Mouse (Mus musculus) thymus, postnatal 14 days (tissue): ENCODE results near the gene Srgap1.
A peak's percentile ranks its signal among the peaks of the same experiment; 100 is the strongest.

Source experiments
- DNase-seq: peaks from one replicate; pipeline ENCODE4 v3.0.0; 2021

Gene Srgap1

DNA sequence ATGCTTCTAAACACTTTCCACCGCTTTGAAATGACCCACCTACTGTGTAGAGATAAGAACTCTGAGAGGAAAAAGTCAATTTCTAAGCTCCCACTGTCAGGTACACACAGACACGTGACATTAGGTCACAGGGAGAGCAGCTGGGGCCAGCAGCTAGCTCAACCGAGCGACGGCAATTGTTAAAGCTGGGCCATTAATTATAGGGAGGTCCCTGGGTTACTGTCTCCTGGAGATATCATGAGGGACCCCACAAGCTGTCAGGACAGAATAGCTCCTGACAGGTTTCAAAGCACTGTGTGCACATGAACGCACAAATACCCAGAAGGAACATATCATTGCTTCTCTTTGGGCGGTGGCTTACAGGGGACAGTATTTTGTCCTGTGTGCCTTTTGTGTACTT lies 229.1 kb downstream of the Srgap1 start:
- DNase-seq, result no peak

DNA sequence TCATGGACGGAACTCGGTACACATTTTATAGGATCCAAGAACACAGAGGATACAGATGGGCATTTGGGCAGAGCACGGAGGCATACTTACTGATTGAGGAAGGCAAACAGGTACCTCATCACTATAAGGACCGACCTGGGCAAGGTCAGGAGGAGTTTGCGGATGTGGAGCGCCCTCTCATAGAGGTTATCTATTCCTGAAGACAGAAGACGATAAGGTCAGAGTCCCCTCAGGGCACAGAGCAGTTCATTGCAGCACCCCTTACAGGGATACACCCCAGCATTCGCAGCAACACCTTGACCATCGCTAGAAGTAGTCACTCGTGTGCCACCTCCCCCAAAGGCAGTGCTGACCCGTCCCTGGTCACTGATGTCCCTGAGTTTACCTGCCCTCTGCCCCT lies 239.3 kb downstream of the Srgap1 start:
- DNase-seq, result no peak

DNA sequence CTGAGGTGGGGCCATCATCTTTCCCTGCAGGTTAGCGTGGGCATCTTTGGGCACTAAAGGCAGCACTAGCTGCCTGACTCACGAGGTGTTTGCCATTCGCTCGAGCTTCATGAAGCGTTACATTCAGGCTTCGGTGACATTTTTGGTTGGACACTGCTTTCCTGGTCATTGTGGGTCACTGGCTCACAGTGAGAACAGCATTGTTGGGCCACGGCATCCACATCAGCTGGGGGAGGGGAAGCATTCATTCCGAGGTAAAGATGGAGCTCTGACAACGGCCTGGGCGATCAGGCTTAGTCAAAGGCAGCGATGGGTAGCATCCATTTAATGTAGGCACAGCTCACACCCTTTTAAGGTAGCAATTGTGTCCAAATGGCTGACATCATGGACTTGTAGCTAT lies 240.3 kb downstream of the Srgap1 start:
- no peak for DNase-seq

DNA sequence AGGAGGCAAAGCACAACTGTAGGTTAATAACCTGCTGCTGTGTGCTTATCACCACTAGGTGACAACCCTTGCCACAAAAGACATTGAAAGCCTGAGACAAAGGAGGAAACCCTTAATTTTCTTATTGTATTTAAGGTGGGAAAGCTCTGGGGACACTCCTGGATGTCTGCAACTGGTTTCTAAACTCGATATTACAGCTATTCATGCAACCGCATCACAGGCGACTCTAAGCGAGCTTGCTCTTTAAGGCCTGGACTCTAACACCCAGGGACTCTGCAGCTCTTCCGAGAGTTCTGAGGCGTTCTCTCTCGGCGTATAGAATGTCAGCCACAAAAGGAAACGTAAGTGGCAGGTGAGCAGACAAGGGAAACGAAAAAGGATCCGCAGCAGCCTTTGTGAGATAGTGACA lies 241.2 kb downstream of the Srgap1 start:
- no peak for DNase-seq

DNA sequence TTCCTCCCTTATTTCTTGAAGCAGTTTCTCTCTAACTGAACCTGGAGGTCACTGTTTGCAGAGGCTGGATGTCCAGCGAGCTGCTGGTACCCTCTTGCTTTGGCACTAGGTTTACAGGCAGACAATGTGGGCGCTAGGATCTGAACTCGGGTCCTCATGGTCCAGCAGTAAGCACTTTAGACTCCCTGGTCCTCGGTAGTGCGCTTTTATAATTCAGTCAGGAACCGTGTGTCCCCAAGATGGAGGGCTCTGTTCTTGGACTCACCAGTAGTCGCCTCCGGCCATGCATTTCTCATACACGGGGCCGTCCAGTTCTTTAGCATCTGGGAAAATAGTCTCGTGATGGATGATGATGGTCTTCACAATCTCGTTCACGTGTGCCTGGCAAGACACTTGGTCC lies 242.6 kb downstream of the Srgap1 start:
- DNase-seq, result no peak

DNA sequence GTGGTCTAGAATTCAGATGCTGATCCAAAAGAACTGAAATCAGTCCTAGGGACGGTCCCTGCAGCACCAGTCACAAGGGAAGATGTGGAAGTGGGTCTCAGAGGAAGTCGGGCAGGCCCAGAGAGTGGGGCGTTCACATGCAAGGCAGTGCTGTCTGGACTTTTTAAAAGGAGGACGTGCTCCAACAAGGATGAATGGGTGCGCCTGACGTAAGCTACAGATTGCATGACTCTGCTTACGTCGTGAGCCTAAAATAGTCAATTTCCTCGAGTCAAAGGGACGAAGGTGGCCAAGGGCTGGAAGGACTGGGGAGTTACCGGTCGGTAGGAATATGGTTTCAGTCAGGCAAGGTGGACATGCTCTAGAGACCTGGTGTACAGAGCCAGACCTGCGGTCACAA lies 247.1 kb downstream of the Srgap1 start:
- no peak for DNase-seq

DNA sequence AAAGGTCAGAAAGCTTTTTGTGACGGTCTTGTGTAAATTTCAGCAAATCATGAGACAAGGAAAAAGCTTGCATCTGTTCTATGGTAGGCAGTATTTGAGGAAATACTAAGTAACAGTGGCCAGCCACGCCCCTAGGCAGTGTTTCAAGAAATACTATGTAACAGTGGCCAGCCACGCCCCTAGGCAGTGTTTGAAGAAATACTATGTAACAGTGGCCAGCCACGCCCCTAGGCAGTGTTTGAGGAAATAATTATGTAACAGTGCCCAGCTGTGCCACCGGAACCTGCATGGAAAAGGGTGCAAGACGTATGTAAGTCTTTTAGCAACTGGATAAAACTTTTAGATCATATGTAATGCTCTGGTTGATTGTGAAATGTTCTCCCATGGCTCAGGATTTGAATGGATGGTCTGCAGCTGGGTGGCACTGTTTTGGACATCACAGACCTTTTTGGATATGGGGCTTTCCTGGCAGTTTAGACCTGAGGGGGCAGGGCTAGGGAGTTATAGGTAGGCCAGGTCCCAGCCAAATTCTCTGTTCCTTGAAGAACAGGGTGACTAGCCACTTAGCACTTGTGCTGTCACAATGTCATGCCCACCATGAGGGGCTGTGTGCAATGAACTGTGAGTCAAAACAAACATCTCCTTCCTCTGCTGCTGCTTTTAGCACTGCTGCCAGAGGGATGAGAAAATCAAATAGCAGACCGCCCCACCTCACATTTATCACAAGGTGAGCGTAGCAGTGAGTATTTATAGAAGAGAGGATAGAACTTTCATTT lies 250.9 kb downstream of the Srgap1 start:
- no peak for DNase-seq

DNA sequence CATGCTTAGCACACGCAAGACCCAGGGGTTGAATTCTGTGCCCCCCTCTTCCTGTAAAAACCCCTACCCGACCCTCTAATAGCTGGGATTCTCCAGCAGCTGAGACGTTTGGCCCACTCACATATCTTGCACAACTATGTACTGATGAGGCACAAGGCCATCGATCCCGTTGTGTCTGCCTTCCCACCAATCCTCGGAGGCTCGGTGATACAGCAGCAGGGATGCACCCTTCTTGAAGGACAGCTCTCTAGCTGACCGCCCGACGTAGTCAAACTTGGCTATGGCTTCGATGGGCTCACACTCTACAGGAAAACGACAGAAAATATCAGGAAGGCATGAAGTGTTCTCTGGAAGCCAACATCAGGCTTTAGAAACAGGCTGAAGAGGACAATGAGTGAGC lies 252.6 kb downstream of the Srgap1 start:
- no peak for DNase-seq

DNA sequence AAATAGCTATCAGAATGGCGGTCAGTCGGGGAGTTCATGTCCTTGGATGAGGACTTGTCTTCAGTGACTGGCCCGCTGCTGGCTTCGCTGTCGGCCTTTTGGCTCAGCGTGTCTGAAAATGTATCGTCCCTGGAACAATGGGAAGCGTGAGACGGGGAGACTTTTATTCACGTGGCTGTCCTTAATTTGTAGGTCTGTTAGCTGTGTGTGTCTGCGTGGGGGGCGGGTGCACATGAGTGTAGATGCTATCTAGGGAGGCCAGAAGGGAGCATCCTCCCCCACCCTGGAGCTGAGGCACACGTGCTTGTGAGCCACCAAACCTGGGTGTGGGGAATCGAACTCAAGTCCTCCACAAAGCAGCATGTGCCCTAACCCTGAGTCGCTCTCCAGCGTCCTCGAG lies 254.5 kb downstream of the Srgap1 start:
- no peak for DNase-seq

DNA sequence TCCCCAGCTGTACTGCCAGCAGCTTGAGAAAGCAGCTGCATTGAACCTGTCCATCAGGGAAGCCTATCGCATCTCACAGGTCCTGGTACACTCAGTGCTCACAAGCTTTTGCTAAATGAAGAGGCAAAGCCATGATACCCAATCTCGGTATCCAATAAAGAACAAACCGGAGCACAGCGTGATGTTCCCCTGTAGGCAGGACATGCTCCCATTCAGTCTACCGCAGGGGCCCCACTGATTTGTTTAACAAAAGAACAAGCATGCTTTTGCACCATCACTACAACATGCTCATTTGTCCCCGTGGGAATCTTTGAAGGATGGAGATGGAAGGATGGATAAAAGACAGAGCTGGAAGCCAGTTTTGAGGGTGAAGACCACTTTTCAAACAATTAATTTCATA lies 257.0 kb downstream of the Srgap1 start:
- DNase-seq, result no peak

DNA sequence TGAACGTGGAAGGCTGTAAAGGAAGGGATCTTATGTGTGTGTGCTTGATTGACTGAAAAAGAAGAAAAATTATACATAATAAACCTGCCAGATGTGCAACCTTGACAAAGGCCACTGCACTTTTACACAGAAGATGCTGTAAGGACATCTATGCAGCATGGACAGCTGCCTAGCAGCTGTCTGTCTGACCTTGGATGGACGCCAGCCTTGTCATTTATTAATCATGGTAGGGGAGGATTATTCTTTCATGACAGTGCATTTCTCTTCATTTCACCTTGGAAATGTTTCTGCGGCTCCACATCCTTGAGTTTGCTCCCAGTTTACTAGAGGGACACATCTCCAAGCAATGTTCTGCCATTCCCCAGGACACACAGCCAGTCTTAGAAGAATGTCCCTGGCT lies 258.6 kb downstream of the Srgap1 start:
- no peak for DNase-seq

DNA sequence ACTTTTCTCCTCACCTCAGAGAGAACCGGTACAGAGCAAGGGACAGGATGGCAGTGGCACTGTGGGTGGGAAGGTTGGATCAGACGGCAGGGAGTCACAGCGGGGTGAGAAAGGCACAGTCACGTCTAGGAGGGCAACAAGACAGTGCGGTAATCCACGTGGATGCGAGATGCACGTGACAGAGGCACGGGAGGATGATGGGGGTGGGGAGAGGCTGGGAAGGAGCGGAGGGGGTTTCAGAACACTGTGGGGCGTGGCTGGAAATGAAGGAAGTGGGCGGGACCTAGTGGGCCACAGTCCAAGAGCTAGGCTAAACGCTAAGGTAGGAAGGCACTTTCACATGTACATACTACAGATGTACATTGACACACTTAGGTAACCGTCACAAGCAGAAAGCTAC lies 266.0 kb downstream of the Srgap1 start:
- peak; percentile 15 for DNase-seq

DNA sequence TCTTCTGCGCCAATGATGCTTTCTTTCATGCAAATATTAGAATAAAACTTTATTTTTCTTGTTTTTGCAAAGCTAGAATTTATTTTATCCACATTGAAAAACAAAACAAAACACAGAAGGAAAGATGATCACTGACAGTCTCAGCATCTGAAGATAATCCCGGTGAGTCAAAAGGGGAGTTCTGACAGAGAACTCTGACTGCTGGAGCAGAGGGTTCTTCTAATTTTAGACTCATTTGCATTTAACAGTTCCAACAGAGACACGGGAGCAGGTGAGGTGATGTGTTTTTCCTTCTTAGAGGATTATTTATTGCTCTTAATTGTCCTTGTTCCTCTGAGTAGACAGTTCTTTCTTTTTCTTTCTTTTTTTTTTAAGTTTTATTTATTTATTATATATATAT lies 271.1 kb downstream of the Srgap1 start:
- DNase-seq, result no peak

DNA sequence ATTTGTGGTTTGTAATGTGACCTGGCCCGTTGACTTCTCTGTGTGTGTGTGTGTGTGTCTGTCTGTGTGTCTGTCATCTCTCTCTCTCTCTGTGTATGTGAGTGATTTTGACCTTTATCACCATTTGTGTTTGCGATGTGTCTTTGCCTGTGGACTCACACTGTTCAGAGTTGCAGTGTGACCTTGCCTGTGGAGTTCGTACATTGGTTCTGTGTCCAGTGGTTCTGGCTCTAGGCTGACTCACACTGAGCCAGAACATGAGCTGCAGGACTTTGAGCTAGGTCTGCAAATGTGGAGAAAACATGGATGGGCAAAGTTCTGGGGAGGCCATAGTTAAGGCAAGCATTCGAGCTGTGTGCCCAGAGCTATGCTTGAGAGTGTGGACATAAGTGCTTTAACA lies 273.3 kb downstream of the Srgap1 start:
- no peak for DNase-seq

DNA sequence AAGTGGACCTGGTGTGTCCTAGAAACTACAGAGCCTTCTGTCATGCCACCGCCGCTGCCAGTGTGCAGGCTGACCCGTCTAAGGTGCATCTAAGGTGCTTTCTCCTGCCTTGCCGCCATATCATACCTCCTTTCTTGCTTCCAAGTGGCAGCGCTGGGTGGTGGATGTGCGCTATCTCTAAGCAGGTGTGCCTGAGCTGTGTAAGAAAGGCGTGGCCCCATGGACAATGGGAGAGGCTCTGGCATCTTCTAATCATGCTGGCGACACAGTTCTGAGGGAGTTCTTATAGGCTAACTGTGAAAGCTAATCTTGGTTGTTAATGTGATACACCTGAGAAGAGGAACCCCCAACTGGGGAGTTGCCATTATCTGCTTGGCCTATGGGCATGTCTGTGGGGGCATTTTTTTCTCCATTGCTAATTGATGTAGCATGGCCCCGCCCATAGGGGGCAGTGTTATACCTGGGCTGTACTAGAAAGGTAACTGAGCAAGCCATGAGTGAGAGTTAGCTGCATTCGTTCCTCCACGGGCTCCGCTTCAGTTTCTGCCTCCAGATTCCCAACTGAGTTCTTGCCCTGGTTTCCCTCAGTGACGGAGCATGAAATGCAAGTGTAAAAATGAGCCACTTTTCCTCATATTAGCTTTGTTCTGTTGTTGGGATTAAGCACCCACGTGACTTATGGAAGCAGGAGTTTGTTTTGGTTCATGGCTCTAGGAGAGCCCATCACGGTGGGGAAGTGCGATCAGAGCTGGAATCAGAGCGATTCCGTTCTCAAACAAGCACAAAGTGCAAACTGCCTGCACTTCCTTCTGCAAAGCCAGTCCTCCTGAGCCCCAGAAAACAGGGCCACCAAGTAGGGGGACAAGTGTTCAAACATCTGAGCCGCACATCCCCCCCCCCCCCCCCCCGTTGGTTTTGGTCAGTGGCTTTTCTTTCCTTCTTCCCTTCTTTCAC lies 276.2 kb downstream of the Srgap1 start:
- DNase-seq, result peak; percentile 30

DNA sequence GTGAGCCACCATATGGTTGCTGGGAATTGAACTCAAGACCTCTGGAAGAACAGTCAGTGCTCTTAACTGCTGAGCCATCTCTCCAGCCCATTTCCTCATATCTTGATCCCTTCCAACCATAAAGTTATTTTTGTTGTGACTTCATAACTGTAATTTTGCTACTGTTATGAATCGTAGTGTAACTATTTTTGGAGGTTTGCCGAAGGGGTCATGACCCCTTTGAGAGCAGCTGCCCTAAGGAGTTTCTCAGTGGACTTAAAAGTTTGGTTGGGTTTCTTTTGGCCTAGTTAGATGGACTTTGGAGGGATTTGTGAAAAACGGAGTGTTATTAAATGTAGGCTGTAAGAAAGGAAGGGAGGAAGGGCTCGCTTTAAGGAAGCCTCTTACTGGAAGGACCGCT lies 277.4 kb downstream of the Srgap1 start:
- no peak for DNase-seq

DNA sequence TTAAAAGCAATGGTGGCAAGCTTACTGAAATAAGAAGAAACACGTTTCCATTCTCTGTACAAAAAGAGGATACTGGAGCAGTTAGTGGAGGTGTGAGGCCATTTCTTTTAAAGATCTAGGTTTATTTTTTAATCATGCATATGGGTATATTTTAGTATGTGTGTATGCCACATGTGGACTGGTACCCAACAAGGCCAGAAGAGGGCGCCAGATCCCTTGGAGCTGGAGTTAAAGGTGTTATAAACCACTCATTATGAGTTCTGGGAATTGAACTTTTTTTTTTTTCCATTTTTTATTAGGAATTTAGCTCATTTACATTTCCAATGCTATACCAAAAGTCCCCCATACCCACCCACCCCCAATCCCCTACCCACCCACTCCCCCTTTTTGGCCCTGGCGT lies 279.8 kb downstream of the Srgap1 start:
- peak; percentile 24 for DNase-seq

DNA sequence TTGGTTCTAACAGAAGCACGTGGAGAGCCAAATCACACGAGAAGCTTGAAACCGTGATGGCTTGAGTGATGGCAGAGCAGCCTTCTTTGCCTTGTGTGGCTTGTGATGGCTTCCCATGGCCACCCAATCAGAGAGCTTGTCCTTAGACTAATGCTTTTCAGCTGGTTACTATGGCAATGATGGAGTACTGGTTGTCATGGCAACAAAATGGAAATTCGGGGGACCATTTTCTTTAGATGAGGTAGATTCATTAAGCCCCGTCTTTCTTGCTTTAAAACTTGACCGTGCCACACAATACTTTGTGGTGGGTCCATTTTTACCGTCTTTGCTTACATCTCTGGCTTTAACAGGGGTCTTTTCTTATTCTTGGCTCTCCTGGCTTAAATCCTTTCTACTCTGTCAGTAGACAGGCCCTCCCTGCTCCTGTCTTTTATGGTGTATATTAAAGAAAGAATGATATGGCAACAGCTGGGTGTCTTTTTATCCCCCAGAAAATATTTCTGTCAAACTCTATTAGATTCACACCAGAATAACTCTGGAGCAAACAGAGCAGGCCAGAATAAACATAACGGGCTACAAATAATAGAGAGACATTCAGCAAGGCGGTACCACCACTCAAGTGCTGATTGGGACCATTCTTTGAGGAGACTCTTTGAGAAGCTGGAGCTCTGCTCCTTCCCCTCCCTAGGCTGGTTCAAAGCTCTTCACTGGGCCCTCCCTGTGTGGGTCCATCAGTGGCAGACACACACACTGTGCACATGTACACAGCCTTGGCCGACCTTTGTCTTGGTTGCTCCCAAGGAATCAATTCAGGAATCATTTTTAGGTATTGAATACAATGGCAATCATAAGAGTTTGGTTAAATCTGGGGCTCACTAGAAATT lies 281.7 kb downstream of the Srgap1 start:
- DNase-seq, result no peak

DNA sequence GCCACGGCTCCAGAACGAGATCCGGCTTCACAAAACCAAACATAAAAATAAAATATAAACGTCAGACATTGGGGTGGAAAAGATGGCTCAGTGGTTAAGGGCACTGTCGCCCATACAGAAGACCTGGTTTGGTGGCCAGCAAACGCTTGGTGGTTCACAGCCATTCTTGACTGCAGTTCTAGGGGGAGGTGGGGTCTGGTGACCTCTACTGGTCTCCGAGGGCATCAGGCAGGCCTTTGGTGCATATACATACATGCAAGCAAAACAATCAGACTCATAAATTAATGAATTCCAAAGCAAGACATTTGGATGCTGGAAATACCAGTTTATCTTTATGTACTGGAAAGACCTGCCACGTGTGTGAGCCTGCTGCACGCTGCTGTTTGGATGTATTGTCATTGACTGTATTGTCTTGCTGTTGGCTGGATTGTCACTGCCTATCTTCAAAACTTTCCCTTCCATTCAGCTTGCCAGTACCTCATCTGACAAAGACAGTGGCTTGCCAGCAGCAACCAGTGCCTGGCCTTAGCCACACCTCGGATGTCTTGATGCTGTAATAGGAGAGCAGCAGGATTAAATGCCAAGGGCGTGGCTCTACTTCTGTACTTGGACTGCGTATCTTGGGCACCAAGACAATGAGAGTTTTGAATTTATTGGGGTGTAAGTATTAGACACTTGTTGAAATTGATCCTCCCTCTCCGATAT lies 282.5 kb downstream of the Srgap1 start:
- no peak for DNase-seq

DNA sequence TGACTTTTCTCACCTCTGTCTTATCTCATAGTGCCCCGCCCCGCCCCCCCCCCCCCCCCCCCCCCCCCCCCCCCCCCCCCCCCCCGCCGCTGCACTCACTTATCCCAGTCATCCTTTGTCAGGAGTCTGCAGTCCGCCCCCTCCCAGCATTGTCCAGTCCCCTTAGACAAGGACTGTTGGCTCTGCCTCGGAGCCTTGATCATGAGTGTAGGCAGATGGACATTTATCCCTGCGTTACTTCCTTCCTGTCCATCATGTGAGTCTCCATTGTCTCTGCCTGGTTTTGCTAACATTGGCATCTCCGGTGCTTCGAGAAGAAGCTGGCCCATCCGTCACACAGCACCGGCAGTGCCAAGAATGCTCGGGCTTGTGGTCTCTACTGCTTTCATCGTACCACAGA lies 283.9 kb downstream of the Srgap1 start:
- no peak for DNase-seq

DNA sequence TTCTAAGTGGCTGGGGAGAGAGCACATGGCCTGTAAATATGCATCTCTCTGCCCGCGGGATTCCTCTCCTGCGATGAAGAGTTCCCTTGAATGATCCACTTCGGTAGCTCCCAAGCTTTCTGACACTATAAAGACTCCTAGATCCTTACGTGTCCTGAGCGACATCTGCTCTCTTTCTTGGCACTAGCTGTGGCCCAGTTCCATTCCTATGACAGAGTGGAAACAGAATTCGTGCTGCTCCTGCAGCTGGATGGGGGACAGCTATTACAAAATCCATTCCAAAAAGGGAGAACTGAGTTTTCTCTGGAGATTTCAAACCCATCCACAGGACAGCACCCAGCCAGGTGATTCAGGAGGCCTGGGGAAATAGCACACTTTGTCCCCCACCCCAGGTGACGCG lies 285.0 kb downstream of the Srgap1 start:
- no peak for DNase-seq

DNA sequence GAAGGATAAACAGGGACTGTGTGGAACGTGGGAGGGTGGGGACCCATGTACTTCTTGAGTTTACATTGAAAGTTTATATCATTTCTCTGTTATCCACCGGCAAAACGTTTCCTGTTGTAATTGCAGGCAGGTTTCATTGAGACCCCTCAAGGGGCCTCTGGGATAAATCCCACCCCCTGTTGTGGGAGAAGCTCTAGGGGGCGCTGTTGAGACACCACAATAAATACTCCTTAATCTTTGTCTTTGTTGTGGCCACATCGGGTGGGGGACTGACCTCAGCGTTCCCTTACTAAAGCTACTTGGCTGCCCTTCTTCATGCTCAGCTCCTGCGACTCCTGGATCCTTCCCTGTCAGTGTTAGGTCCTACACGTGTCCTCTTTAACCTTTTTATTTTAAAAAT lies 288.0 kb downstream of the Srgap1 start:
- DNase-seq, result no peak

DNA sequence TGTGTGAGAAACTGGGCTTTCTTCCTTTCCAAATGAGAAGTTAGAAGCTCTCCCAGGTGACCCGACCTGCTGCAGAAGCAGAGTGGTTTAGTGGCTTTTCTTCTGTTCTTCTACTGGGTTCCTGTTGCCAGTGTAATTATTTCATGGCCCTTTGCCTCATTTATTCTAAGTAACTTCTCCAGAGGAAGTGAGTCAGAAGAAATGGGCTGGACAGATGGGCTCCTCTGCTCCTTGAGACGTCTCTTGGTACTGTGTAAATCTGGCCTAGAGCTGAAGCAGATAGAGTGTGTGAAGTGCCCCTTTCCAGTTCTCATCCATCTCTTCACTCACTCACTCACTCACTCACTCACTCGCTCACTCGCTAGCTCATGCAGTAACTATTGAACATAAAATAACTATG lies 290.4 kb downstream of the Srgap1 start:
- DNase-seq, result no peak
